Mouse (Mus musculus): Measurements from ENCODE around the gene Astn2.
"Not testable (repeated sequence)": the region's sequence is repeated elsewhere in the genome, so short reads cannot be mapped to it uniquely, and the experiment has no call there.

Astn2 gene

DNA sequence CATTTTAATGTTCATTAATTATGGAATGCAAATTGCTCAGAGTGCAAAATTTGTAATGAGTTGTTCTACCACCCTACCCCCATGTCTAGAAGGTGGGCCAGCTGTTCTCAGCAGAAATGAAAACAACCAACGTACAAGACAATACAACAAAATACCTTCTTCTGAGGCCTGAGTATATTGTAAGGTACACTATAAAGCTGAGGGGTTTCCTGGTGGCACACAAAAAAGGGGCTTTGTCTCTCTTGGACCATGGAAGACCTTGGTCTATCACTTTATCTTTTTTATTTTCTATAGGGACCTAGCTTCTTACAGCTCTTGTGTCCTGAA is 645.6 kb downstream of the Astn2 start:
- DNase-seq (ENCODE audit: low spot score in 2 of 2) = no peak

DNA sequence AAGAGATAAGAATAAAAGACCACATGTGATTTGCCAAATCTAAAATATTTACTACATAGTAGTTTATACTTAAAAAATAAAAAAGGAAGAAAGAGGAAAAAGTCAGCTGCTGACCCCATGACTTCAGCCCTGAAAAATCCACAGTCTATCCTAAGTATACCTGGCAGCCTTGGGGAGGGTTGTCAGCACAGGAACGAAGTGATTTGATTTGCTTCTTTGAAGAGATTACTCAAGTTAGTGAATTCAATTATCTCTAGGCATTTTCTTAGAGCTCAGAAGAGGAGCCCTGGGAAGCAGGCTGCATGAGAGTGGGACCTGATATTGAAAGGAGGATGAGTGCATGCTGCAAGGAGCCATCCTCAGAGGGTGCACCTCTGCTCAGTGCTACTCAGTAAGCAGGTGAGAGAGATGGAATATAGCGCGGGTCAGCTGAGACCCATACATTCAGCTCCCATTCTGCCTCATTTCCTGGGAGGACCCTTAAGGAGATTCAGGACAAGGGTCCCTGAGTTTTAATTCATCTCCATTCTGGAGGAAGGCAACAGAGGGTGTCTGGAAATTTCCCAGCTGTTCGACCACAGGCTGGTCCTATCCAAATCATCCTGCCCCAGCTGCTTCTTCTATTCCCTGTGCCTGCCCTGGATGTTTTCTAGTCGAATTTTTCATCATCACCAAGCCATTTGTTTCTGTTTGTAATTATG is 646.1 kb downstream of the Astn2 start:
- DNase-seq (ENCODE audit: low spot score in 2 of 2) = no peak

DNA sequence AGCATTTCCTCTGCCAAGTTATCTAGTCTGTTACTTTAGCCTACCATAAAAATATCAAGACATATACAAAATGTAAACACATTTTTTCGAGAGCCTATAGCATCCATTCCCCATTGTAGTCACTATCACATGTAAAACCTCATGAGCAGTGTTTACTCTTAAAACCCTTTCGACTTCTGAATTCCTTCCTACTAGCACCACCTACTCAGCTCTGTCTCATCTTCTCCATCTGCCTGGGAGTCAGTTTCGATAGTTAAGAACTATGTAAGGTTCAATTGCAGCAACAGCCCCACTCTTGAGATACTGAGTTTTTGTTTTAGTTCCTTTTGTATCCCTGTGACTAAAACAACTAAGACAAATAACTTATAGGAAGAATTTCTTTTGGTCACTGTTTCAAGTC is 651.5 kb downstream of the Astn2 start:
- no peak for DNase-seq (ENCODE audit: low spot score in 2 of 2)

DNA sequence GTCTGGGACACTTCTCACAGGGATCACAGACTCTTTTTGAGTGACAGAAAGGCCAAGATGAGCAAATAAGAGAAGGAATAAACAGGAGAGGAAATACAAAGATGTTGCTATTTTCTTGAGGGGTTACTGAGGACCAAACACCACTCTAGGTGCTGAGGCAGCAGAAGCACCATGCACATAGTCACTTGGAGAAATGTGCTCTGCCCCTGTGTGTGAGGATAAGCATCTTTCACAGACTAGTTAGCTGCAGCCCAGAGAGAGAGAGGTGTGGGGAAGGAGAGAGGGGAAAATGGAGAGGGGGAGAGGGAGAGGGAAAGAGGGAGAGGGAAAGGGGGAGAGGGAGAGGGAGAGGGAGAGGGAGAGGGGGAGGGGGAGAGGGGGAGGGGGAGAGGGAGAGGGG is 659.6 kb downstream of the Astn2 start:
- no peak for DNase-seq (ENCODE audit: low spot score in 2 of 2)

DNA sequence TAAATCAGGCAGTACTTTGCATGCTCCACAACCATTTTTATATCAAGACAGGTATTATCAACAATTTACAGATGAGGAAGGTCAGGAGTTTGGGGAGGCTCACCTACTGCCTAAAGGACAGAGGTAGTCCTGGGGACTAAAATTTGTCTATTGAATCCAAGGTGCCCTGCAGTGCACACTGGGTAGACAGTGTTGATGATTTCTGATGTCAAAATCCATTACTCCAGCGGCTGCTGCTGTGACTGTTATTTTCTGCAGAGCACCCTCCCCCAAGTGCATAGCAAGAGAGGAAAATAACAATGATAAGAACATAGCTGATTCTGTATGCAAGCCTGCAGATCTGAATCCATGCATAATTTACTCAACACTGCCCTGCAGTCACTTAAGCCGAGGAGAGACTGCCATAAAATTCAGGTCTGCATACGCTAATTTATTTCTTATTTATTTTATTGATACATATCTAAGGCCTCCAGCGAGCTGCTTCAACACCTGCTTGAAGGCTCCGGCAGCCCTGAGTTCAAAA is 660.3 kb downstream of the Astn2 start:
- no peak for DNase-seq (ENCODE audit: low spot score in 2 of 2)

DNA sequence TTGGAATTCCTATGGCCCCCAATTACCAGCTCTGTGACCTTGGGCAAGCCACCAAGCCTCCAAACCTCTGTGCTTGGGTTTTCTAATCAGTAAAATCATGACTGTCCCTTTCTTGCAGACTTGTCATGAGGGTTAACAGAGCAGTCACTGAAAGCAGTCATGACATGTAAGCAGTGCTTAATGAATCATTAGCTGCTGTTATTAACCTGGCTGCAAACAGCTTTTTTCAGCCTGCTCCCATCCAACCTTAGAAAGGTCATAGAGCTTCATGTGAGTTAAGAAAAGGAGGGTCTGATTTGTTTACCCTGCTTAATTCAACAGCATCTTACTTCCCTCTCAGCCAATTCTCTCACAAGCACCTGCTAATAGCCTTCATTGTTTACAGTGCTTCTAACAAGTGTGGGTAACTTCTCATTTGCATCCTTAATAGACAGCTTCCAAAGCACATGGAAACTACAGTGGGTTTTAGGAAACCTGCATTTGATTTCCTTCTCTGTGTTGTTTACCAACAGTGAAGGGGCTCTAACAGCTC is 661.2 kb downstream of the Astn2 start:
- DNase-seq (ENCODE audit: low spot score in 2 of 2) = no peak

DNA sequence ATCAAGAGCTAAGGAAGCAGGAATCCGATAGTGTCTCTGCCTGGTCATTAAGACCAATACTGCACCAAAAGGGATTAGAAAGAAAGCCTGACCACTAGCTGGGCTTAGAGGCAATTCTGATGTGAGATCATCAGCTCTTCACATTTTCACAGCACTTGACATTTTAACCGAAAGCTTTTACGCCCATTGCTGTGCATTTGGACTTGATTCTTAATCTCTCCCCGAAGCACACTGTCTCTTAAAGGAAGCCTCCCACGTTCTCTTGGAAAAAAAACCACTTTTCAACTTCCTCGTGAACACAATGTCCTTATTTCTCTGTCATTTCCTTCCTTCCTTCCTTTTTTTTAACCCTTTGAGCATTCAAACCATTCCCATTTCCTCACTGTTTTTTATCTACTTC is 680.0 kb downstream of the Astn2 start:
- no peak for DNase-seq (ENCODE audit: low spot score in 2 of 2)

DNA sequence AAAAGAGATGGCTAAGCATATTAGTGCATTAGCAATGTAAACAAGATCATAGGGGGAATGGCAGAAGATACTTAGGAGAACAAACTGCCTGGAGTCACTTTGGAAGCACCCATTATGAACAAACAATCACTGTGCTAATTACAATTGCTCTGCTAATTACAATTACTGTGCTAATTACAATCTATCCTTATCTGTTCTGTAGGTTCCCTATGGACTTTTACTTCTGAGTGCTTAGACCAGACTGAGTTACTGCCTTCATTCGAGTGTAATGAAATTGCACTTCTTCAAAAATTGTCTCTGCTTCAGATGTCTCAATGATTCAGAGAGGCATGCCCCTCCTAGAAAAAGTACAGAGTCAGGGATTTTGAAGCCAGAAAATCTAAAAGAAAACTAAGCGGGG is 684.8 kb downstream of the Astn2 start:
- no peak for DNase-seq (ENCODE audit: low spot score in 2 of 2)

DNA sequence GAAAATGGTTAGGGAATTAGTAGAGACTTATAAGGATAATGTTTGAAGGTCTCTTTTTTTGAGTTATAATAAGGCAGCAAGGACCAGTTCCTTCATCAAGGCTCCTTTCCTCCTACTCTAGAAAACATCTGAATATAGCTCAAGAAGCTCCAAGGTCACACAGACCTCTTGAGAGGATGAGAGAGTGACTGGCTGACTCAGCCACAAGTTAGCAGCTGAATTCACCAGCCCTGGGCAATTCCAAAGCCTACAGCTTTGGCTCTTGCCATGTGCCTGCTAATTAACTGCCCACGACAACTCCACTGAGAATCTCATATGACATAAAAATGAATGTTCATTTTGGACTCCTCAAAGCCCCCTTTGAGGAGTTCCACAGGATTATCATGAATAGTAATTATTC is 686.5 kb downstream of the Astn2 start:
- no peak for DNase-seq (ENCODE audit: low spot score in 2 of 2)

DNA sequence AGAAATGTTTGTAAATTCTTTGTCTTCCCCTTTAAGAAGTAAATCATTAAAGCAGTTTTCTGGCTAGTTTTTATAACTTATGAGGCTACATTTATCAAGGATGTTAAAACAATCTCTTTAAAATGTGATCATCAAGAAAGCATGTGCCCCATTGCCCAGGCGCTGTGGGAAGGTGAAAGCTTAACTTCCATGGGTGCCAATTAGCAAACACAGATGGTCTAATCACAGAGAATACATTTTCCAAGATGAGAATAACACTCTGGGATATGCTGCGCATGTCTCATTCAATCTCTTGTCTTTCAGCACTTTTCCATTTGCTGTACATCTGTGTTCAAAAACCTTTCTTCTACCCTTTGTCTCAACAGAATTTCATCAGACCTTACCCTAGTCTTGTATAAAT is 688.3 kb downstream of the Astn2 start:
- no peak for DNase-seq (ENCODE audit: low spot score in 2 of 2)

DNA sequence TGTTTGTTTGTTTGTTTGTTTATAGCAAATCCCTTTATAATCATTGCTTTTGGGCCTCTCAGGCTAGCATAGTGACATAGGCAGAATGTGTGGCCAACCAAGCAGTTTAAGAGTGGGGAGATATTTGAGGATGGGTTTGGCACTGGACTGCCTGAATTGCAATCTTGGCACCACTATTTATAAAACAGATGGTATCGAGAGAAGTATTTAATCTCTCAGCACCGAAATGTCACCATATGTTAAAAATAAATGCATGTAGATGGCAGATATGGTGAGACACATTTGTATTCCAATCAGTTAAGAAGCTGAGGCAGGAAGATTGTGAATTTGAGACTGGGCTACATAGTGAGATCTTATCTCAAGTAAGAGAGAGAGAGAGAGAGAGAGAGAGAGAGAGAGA is 692.7 kb downstream of the Astn2 start:
- no peak for DNase-seq (ENCODE audit: low spot score in 2 of 2)

DNA sequence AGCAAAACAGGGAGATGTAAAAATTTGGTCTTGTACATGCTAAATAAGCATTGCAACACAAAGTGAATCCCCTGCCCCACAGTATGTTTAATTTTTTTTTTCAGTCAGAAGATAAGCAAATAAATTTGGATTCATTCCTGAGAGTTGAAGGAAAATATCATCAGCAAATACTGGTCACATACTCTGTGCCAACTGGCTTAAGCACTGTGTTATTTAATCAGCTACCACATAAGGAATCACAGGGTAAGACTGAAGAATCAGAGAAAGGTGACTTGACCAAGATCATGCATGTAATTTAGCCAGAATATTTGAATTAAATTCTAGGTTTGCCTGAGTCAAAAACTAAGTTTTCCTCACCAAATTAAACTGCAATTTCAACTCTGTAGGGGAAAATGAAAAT is 693.8 kb downstream of the Astn2 start:
- DNase-seq (ENCODE audit: low spot score in 2 of 2) = no peak

DNA sequence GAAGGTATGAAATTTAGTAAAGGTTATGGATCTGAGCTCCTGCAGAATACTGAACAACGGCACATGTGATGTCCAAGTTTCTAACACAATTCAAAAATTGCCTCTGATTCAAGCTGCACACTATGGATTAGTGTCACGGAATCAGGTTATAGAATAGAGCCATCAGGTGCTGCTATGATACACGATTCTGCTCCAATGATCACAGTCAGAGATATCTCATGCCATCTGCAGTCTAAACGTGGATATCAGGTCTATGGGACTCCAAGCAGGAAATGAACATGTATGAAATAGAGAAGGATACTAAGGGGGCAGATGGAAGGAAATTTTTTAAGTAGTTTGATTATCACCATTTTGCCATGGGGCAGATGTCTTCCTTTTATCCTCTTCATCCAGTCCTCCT is 702.6 kb downstream of the Astn2 start:
- no peak for DNase-seq (ENCODE audit: low spot score in 2 of 2)

DNA sequence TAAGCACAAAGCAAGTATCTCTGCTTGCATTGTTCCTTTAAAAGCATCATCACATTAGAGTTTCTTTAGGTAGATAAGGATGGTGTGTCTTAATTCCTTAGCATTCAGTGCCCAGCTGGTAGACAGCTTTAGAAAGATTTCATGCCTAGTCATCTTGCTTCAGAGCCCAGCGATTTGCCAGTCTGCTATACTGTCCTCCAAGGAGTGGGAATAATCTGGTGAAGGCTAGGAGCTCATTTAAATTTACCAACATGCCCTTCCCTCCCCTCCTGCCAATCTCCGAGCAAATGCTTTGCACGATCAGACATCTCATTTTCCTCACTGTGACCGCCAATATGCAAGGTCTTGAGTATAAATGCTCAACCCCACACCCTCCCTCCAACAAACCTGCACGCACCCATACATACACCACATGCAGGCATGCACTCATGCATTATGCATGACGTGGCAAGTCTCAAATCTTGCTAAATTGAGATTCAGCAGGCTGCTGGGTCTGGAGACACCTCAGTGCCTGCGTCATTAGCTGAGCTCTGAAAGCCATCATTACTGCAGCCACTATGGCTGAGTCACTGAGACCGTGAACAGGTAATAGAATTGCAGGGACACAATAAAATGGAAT is 704.6 kb downstream of the Astn2 start:
- no peak for DNase-seq (ENCODE audit: low spot score in 2 of 2)

DNA sequence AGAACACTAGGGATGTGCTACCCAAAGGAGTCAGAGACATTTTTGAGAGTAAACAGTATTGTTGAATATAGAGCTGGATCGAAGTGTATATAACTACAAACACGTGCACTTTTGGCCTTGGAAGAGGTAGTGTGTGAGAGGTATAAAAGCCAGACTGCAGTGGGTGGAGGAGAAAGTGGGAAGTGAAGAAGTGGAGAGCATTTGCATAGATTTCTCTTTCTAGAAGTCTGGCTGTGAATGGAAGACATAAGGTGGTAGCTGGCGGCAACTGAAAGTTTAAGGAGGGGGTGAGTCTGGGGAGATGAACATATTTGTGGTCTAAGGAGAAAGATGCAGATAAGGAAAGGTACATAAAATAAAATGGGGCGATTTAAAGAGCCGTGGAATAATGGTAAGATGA is 709.2 kb downstream of the Astn2 start:
- no peak for DNase-seq (ENCODE audit: low spot score in 2 of 2)

DNA sequence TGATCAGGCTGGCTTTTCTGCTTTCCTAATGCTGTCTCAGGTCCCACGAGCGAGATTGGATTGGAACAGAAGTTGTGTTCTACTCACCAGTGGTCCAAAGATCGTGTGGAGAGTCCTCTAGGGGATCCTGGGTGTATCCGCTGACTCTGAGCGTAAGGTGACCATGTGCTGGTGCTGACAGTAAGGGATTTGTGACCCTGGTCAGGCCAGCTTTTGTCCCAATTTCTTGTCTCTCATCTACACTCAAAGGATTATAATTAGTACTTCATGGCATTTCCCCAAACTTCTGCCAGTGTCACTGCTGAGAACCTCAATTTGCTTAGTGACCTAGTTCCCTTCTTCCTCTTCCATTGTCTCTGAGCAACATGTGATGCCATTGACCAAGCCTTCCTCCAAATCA is 710.4 kb downstream of the Astn2 start:
- no peak for DNase-seq (ENCODE audit: low spot score in 2 of 2)

DNA sequence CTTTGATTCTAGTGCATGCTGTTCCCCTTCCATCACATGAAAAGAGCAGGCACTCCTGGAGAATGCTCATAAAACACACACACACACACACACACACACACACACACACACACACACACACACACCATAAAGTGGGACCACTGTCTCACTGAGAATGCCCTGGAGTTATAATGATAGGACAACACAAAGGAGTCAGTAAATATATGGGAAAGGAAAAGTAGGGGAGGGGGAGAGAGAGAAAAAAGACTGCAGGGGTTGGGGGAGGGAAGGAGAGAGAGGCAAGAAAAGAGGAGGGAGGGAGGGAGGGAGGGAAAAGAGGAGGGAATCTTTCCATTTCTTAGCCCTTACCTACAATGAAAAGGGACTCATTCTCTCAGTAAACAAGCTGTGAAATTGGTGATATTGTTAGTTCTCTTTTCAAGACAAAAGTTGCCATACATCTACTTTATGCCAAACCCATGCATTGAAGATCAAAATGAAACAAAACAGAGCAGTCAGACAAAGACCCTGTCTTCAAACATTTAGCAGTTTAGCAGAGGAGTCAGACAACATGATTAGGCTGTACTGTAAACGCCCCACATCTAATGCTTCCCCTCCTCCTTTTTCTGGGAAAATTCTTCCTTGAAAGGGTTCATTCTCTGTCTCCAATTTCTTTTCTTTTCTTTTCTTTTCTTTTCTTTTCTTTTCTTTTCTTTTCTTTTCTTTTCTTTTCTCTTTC is 717.2 kb downstream of the Astn2 start:
- DNase-seq (ENCODE audit: low spot score in 2 of 2) = no peak

DNA sequence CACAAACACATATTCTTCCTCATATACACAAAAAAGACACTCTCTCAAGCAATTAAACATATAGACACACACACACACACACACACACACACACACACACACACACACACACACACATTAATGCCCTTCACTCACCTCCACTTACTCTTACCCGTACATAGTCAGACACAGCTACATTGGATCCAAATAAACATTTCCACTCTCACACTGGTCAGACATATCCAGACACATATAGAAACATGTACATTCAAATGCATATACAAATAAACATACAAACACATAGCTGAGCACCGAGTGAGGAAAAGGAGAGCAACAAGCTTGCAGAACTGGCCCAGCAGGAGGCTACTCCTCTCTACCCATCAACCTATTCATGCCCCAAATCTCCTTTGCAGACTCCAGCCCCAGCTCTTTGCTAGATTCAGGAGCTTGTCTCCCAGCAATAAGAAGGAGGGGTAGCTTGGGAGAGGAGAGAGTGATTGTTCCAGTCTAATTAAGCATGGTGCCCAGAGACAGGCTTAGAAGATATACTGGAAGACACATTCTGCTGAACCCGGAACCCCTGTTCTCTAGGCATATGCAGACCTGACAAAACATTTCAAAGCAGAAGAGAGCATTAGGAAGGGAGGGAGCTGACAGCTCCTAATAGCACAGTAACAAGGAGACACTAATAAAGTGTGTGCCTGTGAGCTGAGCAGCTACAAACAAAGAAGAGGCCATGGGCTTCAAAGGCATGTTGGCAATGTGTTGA is 718.0 kb downstream of the Astn2 start:
- no peak for DNase-seq (ENCODE audit: low spot score in 2 of 2)

DNA sequence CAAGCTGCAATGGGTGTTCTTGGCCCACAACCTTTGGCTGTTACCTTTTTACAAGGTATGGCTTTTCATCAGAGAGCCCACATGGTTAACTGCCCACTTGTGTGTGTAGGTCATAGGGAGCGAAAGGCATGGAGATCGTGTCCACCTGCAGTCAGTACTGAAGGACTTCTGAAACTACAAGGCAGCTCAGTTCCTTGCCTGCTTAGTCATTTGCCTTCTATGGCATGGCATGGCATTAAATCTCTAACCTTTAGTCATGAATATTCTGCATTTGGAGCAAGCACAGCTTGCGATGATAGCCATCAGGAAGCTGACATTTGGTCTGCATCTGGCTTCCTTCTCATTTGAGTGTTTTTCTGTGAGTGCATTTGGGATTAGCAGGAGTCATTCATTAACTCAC is 720.0 kb downstream of the Astn2 start:
- no peak for DNase-seq (ENCODE audit: low spot score in 2 of 2)

DNA sequence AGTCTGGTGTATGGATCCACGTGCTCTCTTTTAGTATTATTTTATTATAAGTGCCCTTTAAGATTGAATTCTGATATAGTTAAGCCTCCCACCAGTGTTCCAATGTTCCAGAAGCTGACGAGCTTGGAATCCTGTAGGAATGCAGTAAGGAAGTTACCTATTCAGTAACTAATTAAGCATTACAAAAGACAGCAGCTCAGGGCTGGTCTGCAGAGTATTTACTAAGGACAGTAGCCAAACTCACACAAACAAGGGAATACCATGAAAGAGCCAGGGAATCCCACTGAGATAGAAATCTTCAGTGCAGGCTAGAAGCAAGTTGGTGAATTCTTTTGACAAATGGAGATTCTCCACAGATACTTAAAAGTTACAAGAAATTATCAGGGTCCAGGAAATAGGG is 724.6 kb downstream of the Astn2 start:
- not testable (repeated sequence) for DNase-seq (ENCODE audit: low spot score in 2 of 2)

DNA sequence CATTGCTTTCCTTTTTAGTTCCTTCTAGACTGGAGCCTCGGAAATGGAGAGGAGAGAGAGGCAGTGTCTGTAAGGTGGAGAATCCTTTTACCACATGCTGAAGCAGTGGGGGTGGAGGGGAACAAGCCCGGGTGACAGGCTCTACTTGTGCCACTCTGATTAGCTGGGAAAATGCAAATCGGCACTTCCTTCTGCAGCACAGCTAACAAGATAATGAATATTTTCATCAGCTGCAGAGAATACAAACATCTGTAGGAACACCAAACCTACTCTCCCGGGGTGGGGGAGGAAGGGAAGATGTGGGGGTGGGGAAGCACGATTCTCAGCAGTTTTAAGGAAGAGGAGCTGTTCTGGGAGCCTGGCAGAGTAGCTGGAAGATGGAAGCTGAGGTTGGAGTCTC is 725.5 kb downstream of the Astn2 start:
- no peak for DNase-seq (ENCODE audit: low spot score in 2 of 2)

DNA sequence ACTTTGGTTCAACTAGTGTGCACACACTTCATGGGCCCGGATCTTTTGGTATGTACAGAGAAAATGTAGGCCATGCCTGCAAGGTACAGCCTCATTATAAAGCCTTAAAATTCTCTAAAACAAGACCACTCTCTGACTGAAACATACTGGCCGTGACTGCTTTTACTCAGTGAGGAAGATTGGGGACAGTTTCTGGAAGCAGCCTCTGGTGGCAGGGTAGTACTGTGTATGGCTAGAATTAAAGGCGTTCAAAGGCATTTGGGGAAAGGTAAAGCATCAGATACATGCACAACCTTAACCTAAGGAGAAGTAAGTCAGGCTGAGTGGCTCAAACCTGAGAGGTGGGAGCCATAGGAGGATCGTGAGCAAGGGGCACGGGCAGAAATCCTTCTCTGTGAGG is 725.9 kb downstream of the Astn2 start:
- DNase-seq (ENCODE audit: low spot score in 2 of 2) = no peak

Measured in urinary bladder, adult 18-20 months (tissue).